Mouse (Mus musculus): ENCODE results near the gene Hs6st2.

GRCm38 (mm10) chrX:51635756-51636155 lies 45.9 kb downstream of the Hs6st2 start:
- no peak for TF ChIP-seq EP300 (IDR thresholded peaks at IDR 0.05; ENCODE audit: low read depth in 1 of 2, low read length in 2 of 2)
- no peak for TF ChIP-seq POLR2AphosphoS2 (IDR thresholded peaks at IDR 0.05; ENCODE audit: low read length)
- no peak for TF ChIP-seq TCF12 (IDR thresholded peaks at IDR 0.05; ENCODE audit: low read depth, low read length)
- no peak for TF ChIP-seq USF1 (IDR thresholded peaks at IDR 0.05; ENCODE audit: low read depth, low read length)
- no peak for TF ChIP-seq POLR2A (IDR thresholded peaks at IDR 0.05; ENCODE audit: control insufficient read depth in 1 of 2, insufficient read depth in 1 of 2, low read depth in 1 of 2, low read length in 2 of 2, poor library complexity in 1 of 2)
- no peak for TF ChIP-seq CTCF (IDR thresholded peaks at IDR 0.05 in 2 of 3, conservative IDR thresholded peaks at IDR 0.05 in 1 of 3; ENCODE audit: control insufficient read depth in 1 of 3, insufficient read depth in 1 of 3, low read depth in 2 of 3, low read length in 3 of 3, poor library complexity in 1 of 3, severe bottlenecking in 1 of 3)
- TF ChIP-seq E2F4 (IDR thresholded peaks at IDR 0.05; ENCODE audit: borderline replicate concordance, low read depth, low read length): no peak
- TF ChIP-seq NRF1 (IDR thresholded peaks at IDR 0.05; ENCODE audit: insufficient read depth, low read depth, low read length, poor library complexity, severe bottlenecking): no peak

All from MEL (cell line).